Mouse (Mus musculus) cerebellum, adult 9-11 months (tissue): ENCODE results near the gene Exoc2.

ENCODE experiments used
- DNase-seq: peaks from one replicate; pipeline ENCODE4 v3.0.0; 2022

Exoc2 gene

GRCm38 (mm10) chr13:30880310-30880709, 93.6 kb downstream of the Exoc2 start:
- DNase-seq: no peak

GRCm38 (mm10) chr13:30879871-30880270, 94.0 kb downstream of the Exoc2 start:
- DNase-seq: peak; percentile 21

GRCm38 (mm10) chr13:30875825-30876224, 98.1 kb downstream of the Exoc2 start:
- DNase-seq: no peak

- no peak for DNase-seq
Measured at GRCm38 (mm10) chr13:30873472-30873871, 100.4 kb downstream of the Exoc2 start.

- DNase-seq: no peak
Measured at GRCm38 (mm10) chr13:30865486-30865885, 108.4 kb downstream of the Exoc2 start.

GRCm38 (mm10) chr13:30864042-30864441, 109.9 kb downstream of the Exoc2 start:
- DNase-seq: no peak

- no peak for DNase-seq
Measured at GRCm38 (mm10) chr13:30858421-30858820, 115.5 kb downstream of the Exoc2 start.

GRCm38 (mm10) chr13:30850736-30851135, 123.2 kb downstream of the Exoc2 start:
- no peak for DNase-seq

GRCm38 (mm10) chr13:30848001-30848400, 125.9 kb downstream of the Exoc2 start:
- DNase-seq: no peak

GRCm38 (mm10) chr13:30846506-30846905, 127.4 kb downstream of the Exoc2 start:
- no peak for DNase-seq

- no peak for DNase-seq
Measured at GRCm38 (mm10) chr13:30843049-30843448, 130.8 kb downstream of the Exoc2 start.

- DNase-seq: no peak
Measured at GRCm38 (mm10) chr13:30841843-30842242, 132.1 kb downstream of the Exoc2 start.

- DNase-seq: no peak
Measured at GRCm38 (mm10) chr13:30841306-30841705, 132.6 kb downstream of the Exoc2 start.

GRCm38 (mm10) chr13:30840700-30841099, 133.2 kb downstream of the Exoc2 start:
- DNase-seq: no peak

- no peak for DNase-seq
Measured at GRCm38 (mm10) chr13:30836342-30836741, 137.6 kb downstream of the Exoc2 start.

GRCm38 (mm10) chr13:30834859-30835258, 139.0 kb downstream of the Exoc2 start:
- DNase-seq: no peak

- DNase-seq: no peak
Measured at GRCm38 (mm10) chr13:30834349-30834748, 139.5 kb downstream of the Exoc2 start.

GRCm38 (mm10) chr13:30833476-30834149, 140.3 kb downstream of the Exoc2 start:
- DNase-seq: no peak

GRCm38 (mm10) chr13:30831369-30831768, 142.5 kb downstream of the Exoc2 start:
- no peak for DNase-seq

GRCm38 (mm10) chr13:30826511-30826910, 147.4 kb downstream of the Exoc2 start:
- no peak for DNase-seq

- no peak for DNase-seq
Measured at GRCm38 (mm10) chr13:30824903-30825302, 149.0 kb downstream of the Exoc2 start.

- no peak for DNase-seq
Measured at GRCm38 (mm10) chr13:30820555-30820954, 153.3 kb downstream of the Exoc2 start.

GRCm38 (mm10) chr13:30819891-30820290, 154.0 kb downstream of the Exoc2 start:
- DNase-seq: no peak

- DNase-seq: no peak
Measured at GRCm38 (mm10) chr13:30817436-30817835, 156.5 kb downstream of the Exoc2 start.

GRCm38 (mm10) chr13:30814256-30814655, 159.6 kb downstream of the Exoc2 start:
- DNase-seq: no peak
